Mouse (Mus musculus) limb, embryonic 11.5 days (tissue): ENCODE measurements around the gene Lins1. TPM values are rescaled to one million over a fixed set of nuclear protein-coding genes. Genes with fewer than 3 reads are reported as not detected.

Source experiments
- ATAC-seq: fragments of 200-750 bp; cut with Nextera tagmentation; 2 replicates; pipeline ENCODE4 v1.8.0; 2017; ENCODE audit warnings: low read depth; ENCODE audit not compliant: insufficient number of reproducible peaks, low FRiP score, low TSS enrichment
- DNase-seq: peaks from one replicate; pipeline ENCODE4 v3.0.0-alpha.2; 2015; ENCODE audit warnings: low spot score
- H3K27ac ChIP-seq: fragments of 300-500 bp; sonication (generic); replicated peaks from 2 replicates; pipeline ENCODE4 v1.5.1; 2014; ENCODE audit warnings: low read depth, mild to moderate bottlenecking, low read length
- H3K27me3 ChIP-seq: fragments of 300-500 bp; sonication (generic); 2 replicates; pipeline ENCODE4 v1.6.1; 2014; ENCODE audit warnings: mild to moderate bottlenecking, low read length, mixed read lengths; ENCODE audit not compliant: control insufficient read depth, insufficient read depth
- H3K36me3 ChIP-seq: fragments of 300-500 bp; sonication (generic); 2 replicates; pipeline ENCODE4 v1.6.1; 2014; ENCODE audit warnings: mild to moderate bottlenecking, low read length, moderate library complexity, mixed read lengths; ENCODE audit not compliant: control insufficient read depth, insufficient read depth
- H3K4me1 ChIP-seq: fragments of 300-500 bp; sonication (generic); 2 replicates; pipeline ENCODE4 v1.6.1; 2014; ENCODE audit warnings: low read length, mixed read lengths; ENCODE audit not compliant: control insufficient read depth, insufficient read depth
- H3K4me2 ChIP-seq: fragments of 300-500 bp; sonication (generic); 2 replicates; pipeline ENCODE4 v1.6.1; 2014; ENCODE audit warnings: low read depth, mild to moderate bottlenecking, moderate library complexity; ENCODE audit not compliant: severe bottlenecking
- H3K4me3 ChIP-seq: fragments of 300-500 bp; sonication (generic); 2 replicates; pipeline ENCODE4 v1.5.1; 2014; ENCODE audit warnings: low read depth, low read length
- H3K9ac ChIP-seq: fragments of 300-500 bp; sonication (generic); 2 replicates; pipeline ENCODE4 v1.6.1; 2014; ENCODE audit warnings: mild to moderate bottlenecking, low read length
- H3K9me3 ChIP-seq: fragments of 300-500 bp; sonication (generic); 2 replicates; pipeline ENCODE4 v1.6.1; 2016; ENCODE audit warnings: low read length; ENCODE audit not compliant: control insufficient read depth
- WGBS: fragments of 180-500 bp; shearing (Covaris S2); extraction: QIAGEN DNeasy Blood & Tissue Kit; methylation state at CpG from one replicate; pipeline ENCODE4 v1.1.7; 2014; 5-methylcytosine and 5-hydroxymethylcytosine counted together
- polyA plus RNA-seq: library from polyadenylated mRNA; unstranded; fragments of >200 nt; fragmentation: Nextera tagmentation; extraction: Ambion mirVana; gene quantifications from 2 replicates; pipeline ENCODE4 v1.2.1, GENCODE M21; 2014

Lins1 gene
- polyA plus RNA-seq: 24.5 and 28.2 TPM in 2 replicates

DNA sequence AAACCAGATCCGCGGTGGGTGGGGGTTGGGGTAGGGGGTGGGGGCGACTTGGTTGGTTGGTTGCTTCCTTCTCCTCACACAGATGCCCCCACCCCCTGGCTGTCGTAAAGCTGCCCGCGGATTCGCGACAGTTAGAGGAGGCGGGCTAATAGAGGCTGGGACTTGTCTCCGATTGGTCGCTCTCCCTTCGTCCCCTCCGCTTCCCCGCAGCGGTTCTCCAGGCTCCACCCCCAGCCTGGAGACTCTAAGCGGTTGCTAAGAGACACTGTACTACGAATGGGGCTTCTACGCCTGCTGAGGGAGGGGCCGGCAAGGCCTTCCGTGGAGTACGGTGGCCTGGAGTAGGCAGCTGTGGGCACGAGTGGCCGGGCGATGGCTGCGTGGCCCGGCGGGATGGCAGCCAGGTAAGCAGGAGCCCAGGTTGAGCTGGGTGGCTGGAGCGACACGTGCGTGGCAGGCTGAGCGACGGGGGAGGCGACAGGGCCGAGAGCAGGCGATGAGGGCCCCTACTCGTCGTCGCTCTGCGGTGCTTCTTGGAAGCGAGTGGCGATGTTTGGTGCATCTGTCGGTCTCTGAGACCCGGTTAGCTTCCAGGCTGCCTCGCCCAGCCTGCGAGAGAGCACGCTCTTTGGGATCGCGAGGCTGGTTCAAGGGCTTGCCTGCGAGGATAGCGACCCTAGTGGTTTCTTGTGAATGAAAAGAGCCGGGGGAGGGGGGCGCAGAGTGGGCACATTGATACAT, at the start of gene Lins1:
TSS of gene Lins1 (plus strand) at position 270 of the 741 bp plus-strand sequence.
- ATAC-seq (peak; percentile 100), DNase-seq (peak; percentile 98)
- WGBS: under 1% methylated on average over 50 of the region's 52 CpGs
- Histone ChIP-seq H3K36me3 (no peaks in the 10 kb centered on the region), H3K4me2 (peak within 1 kb of the TSS; percentile 56), H3K9me3 (no peaks in the 10 kb centered on the region), H3K4me1 (no peaks in the 10 kb centered on the region; the same call in 1 of the 2 replicates), H3K9ac (peak within 1 kb of the TSS; percentile 59), H3K27ac (peak within 1 kb of the TSS; percentile 16; the same call in 1 of the 2 replicates), H3K4me3 (peak within 1 kb of the TSS; percentile 73), H3K27me3 (no peaks in the 10 kb centered on the region)

DNA sequence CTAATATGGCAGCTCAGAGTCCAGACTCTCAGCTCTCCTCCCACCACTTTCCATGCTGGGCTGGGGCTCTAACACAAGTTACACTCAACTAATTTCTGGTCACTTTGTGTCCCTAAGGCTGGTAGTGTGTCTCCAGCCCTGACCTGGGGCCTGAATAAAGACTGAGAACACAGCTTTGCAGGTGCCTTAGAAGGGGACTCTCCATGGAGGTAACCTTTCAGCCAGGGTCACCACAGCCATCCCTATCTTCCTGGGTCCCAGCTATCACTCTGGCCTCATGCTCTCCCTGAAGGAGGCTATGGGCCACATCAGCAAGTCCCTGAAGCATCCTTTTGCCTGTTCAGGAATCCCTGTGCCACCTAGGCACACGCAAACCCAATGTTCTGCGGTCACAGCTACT, 44.0 kb upstream of the Lins1 start:
- Histone ChIP-seq H3K4me3 (no peak overlapping the region), H3K27me3 (no peaks in the 10 kb centered on the region), H3K9ac (no peak overlapping the region), H3K9me3 (no peaks in the 10 kb centered on the region), H3K4me2 (no peak overlapping the region), H3K27ac (no peak overlapping the region), H3K36me3 (no peaks in the 10 kb centered on the region), H3K4me1 (no peaks in the 10 kb centered on the region)
- ATAC-seq: no peak
- 100% methylated on average over 2 of the region's 2 CpGs for WGBS
- no peak for DNase-seq

DNA sequence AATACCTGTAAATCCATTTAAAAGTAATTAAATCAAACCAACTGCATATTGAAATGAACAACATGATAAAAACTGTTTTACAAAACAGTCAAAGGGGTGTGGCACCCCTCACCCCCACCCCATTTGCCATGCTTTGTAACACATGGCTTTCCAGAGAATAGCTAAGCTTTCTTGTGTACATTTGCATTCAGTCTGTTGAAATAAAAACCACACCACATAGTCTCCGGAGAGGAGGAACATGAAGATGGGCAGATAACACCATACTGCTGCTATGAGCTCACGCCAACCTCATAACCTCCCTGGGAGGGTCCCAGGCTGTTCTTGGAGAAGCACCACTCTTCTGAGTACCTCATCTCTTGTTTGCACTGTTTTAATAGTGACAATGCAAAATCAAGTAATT, 40.5 kb upstream of the Lins1 start:
- H3K27me3 ChIP-seq: no peaks in the 10 kb centered on the region
- H3K27ac ChIP-seq: no peak overlapping the region
- H3K4me1 ChIP-seq: no peaks in the 10 kb centered on the region
- H3K4me3 ChIP-seq: no peak overlapping the region
- no peak overlapping the region for H3K9ac ChIP-seq
- WGBS: 88% methylated on average over 2 of the region's 2 CpGs
- ATAC-seq (no peak), DNase-seq (no peak)
- H3K9me3 ChIP-seq: no peaks in the 10 kb centered on the region
- no peaks in the 10 kb centered on the region for H3K36me3 ChIP-seq
- H3K4me2 ChIP-seq: no peak overlapping the region

DNA sequence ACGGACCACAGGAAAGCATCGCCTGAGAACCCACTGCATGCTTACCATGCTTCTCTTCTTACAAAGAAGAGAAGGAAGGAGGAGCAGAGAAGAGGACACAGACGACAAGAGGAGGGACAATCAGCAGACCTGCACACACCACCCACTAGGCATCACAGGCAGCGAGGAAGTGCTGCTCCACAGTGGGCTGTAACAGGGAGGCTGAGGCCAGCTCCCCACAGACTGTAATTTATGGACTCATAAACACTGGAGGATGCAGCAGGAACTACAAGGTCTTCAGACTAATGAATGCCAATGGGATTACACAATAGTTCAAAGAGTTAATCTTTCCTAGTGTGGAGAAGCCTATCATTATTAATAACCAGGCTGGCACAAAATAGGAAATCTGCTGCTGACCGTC, 38.8 kb upstream of the Lins1 start:
- DNase-seq (no peak), ATAC-seq (no peak)
- Histone ChIP-seq H3K4me2 (no peak overlapping the region), H3K4me1 (no peaks in the 10 kb centered on the region), H3K27ac (no peak overlapping the region), H3K9ac (no peak overlapping the region), H3K4me3 (no peak overlapping the region), H3K9me3 (no peaks in the 10 kb centered on the region), H3K36me3 (peaks cover 4% of the 10 kb centered on the region; the same call in 1 of the 2 replicates), H3K27me3 (no peaks in the 10 kb centered on the region)
- WGBS: 63% methylated on average over 5 of the region's 5 CpGs

DNA sequence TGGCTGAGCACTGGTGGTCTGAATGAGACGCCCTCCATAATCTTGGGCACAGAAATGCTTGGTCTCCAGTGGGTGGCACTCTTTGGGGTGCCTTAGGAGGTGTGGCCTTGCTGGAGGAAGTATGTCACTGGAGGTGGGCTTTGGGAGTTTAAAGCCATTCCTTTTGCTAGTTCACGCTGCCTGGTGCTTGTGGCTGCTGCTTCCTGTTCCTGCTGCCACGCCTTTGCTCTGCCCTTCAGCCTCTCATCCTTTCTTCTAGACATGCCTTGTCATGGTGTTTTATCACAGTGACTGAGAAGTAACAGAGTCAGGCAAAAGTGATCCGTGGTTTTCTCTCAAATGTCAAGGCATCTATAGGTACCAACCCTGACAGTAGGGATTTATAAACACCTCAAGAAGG, 37.5 kb upstream of the Lins1 start:
- Histone ChIP-seq H3K4me2 (no peak overlapping the region), H3K4me3 (no peak overlapping the region), H3K36me3 (peaks cover 4% of the 10 kb centered on the region; the same call in 1 of the 2 replicates), H3K4me1 (no peaks in the 10 kb centered on the region), H3K9ac (no peak overlapping the region), H3K9me3 (no peaks in the 10 kb centered on the region), H3K27ac (no peak overlapping the region), H3K27me3 (no peaks in the 10 kb centered on the region)
- 90% methylated on average over 4 of the region's 4 CpGs for WGBS
- no peak for ATAC-seq
- no peak for DNase-seq

DNA sequence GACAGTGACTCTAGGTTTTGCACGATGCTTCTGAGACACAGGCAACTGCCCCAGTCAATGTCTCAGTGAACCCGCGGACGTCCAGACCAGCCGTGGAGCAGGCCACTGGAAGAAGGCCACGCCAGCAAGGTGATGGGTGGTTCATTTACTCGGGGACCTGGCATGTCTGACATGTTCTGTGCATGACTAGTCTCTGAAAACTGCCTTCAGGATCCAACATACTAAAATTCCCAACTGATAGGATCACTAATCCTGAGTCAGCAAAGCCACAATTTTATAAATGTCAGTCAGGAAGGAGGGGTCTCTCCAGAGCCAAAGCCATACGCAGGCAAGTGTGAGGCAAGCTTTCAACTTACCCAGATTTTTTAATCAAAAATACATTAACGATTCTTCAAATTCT, 36.1 kb upstream of the Lins1 start:
- Histone ChIP-seq H3K4me1 (no peaks in the 10 kb centered on the region), H3K9ac (no peak overlapping the region), H3K9me3 (no peaks in the 10 kb centered on the region), H3K4me3 (no peak overlapping the region), H3K4me2 (no peak overlapping the region), H3K27ac (no peak overlapping the region), H3K27me3 (no peaks in the 10 kb centered on the region), H3K36me3 (peaks cover 4% of the 10 kb centered on the region; the same call in 1 of the 2 replicates)
- DNase-seq: no peak
- 93% methylated on average over 9 of the region's 9 CpGs for WGBS
- ATAC-seq: no peak

DNA sequence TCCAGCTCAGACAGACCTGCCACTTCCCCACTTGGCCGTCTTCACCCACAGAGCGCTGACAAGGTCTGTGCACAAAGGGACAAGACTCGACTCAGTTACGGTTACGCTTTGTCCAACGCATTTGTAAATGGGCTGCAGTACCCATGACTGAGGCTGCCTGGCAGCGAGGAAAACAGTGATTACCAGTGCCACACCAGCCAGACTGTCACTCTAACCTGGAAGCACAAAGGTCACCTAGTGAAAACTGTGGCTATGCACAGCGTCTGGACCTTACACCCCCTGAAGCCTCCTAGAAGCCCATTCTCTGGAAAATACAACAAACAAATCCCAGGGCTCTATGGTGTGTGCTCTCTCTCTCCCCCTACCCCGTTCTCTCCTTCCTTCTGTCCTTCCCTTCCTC, 34.2 kb upstream of the Lins1 start:
- Histone ChIP-seq H3K4me3 (no peak overlapping the region), H3K4me2 (no peak overlapping the region), H3K27ac (no peak overlapping the region), H3K9ac (no peak overlapping the region), H3K27me3 (no peaks in the 10 kb centered on the region), H3K9me3 (no peaks in the 10 kb centered on the region), H3K4me1 (no peaks in the 10 kb centered on the region), H3K36me3 (peaks cover 4% of the 10 kb centered on the region; the same call in 1 of the 2 replicates)
- WGBS: 92% methylated on average over 9 of the region's 9 CpGs
- ATAC-seq (no peak), DNase-seq (no peak)

DNA sequence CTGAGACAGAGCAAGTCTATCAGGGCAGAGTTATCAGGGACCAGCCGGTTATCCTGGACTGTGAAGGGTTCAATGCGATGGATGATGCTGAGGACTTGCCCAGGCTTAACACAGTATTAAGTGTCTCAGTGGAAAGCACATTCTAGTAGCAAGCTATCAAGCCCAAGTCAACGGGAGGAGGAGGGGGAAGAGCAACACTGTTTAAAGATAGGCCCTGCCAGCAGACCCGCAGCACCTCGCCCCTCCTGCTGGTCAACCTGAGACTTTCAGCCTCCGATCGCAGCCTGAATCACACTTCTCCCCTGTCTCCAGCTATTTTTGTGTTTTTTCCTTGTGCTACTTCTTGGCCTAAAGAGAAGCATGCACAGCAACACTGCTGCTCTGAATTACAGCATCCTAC, 29.4 kb upstream of the Lins1 start:
- no peak for ATAC-seq
- Histone ChIP-seq H3K4me2 (no peak overlapping the region), H3K4me1 (no peaks in the 10 kb centered on the region), H3K36me3 (no peaks in the 10 kb centered on the region; the same call in 1 of the 2 replicates), H3K27ac (no peak overlapping the region), H3K27me3 (no peaks in the 10 kb centered on the region), H3K9ac (no peak overlapping the region), H3K9me3 (no peaks in the 10 kb centered on the region), H3K4me3 (no peak overlapping the region)
- no peak for DNase-seq
- 86% methylated on average over 7 of the region's 7 CpGs for WGBS
